In the genomic region with DNA sequence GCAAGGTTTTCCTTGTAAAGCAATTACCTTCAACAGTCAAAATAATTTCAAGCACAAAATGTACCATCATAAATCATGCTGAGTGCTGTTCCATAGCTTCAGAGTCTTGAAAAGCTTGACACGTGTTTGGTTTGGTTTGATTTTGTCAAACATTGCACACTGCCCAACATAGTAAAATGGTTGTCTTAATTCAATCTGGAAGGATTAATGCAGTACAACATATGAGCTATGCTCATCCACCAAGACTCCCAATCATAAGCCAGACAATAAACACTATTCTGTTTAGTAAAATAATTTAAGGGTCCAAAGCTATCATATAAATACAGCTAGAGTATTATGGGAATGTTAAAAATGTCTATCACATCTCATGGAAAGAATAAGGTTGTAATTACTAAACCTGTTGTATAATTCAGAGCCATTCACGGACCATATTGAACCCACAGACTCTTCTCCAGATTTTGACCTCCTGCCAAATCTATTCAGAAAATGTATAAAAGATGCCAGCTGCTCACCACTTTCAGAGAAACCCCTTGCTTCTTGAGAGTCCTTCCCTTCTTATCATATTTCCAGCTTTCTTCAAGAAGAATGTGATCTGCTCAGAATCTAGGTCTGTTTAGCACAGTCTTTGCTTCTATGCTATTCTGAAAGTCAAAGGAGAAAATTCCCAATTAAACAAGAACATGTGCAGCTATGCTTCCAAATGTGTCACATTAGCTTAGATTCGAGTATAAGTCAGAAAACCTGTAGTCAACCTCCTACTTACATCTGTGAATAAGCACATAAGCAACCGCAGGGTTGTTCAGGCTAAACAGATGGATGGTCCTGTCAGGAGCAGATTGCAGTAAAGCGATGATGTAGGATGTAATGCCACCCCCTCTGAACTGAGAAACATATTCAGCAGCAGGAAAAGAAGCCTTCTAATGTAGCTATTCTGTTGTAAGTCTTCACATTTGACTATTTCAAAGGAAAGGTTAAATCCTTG, we compare ENCODE assay signal across 13 mouse cellular contexts.
DNase-seq lines count a peak whose midpoint lies in the region; ATAC-seq and TF ChIP-seq lines count a peak whose summit lies in the region.
"Had no signal": no experiment of that assay in that cellular context is flagged by ENCODE, and none has a peak within 500 bp of the region (broad histone marks: within the 10 kb centered on the region; RNA-seq: fewer than 3 reads in every experiment).

No protein-coding gene starts in this region.

- H3K36me3 ChIP-seq in hindbrain, postnatal 0 days (ENCODE audit: insufficient read depth, low read length), result no peaks in the 10 kb centered on the region
- no peaks in the 10 kb centered on the region for H3K36me3 ChIP-seq in hindbrain, embryonic 14.5 days (replicated peaks; ENCODE audit: control insufficient read depth, insufficient read depth)
- no peaks in the 10 kb centered on the region for H3K36me3 ChIP-seq in thymus, adult 2 months (ENCODE audit: control insufficient read depth, insufficient read depth, low read length)
- no peaks in the 10 kb centered on the region for H3K36me3 ChIP-seq in stomach, postnatal 0 days (ENCODE audit: control insufficient read depth, insufficient read depth, low read length)
- H3K36me3 ChIP-seq: liver, embryonic 13.5 days had no signal

- no peak overlapping the region for H3K4me3 ChIP-seq in hindbrain, postnatal 0 days (ENCODE audit: low read length)
- no peak overlapping the region for H3K4me3 ChIP-seq in hindbrain, embryonic 14.5 days (replicated peaks; ENCODE audit: low read length)
- no peak overlapping the region for H3K4me3 ChIP-seq in thymus, adult 2 months (ENCODE audit: control insufficient read depth, insufficient read depth, low read length)
- H3K4me3 ChIP-seq in stomach, postnatal 0 days (ENCODE audit: low read depth, low read length), result no peak overlapping the region
- H3K4me3 ChIP-seq: liver, embryonic 13.5 days had no signal

- WGBS in hindbrain, postnatal 0 days, result 56% methylated on average over 5 of the region's 5 CpGs
- WGBS in hindbrain, embryonic 14.5 days, result 58% methylated on average over 5 of the region's 5 CpGs
- WGBS in thymus, adult 2 months, result 72% methylated on average over 5 of the region's 5 CpGs
- WGBS in stomach, postnatal 0 days, result 49% methylated on average over 5 of the region's 5 CpGs

- no peak for TF ChIP-seq POLR2A in thymus, adult 2 months (IDR thresholded peaks at IDR 0.05; ENCODE audit: control insufficient read depth, extremely low read depth, insufficient read depth, low read length, poor library complexity)

- no peak for TF ChIP-seq EP300 in stomach, postnatal 0 days (optimal IDR thresholded peaks at IDR 0.05)

- TF ChIP-seq CTCF in hindbrain, postnatal 0 days (IDR thresholded peaks at IDR 0.05; ENCODE audit: low read depth), result no peak
- TF ChIP-seq CTCF in thymus, adult 2 months (IDR thresholded peaks at IDR 0.05; ENCODE audit: borderline replicate concordance, control insufficient read depth, extremely low read depth, insufficient read depth, low read length, poor library complexity), result no peak
- no peak for TF ChIP-seq CTCF in stomach, postnatal 0 days (IDR thresholded peaks at IDR 0.05; ENCODE audit: low read depth)

- H3K4me1 ChIP-seq in hindbrain, postnatal 0 days (ENCODE audit: insufficient read depth, low read length), result no peaks in the 10 kb centered on the region
- H3K4me1 ChIP-seq in hindbrain, embryonic 14.5 days (replicated peaks; ENCODE audit: control insufficient read depth, insufficient read depth, low read length), result no peaks in the 10 kb centered on the region
- no peaks in the 10 kb centered on the region for H3K4me1 ChIP-seq in thymus, adult 2 months (replicated peaks; ENCODE audit: control insufficient read depth, insufficient read depth, low read length)
- no peaks in the 10 kb centered on the region for H3K4me1 ChIP-seq in stomach, postnatal 0 days (replicated peaks; ENCODE audit: control insufficient read depth, insufficient read depth)
- H3K4me1 ChIP-seq: liver, embryonic 13.5 days had no signal

- H3K4me2 ChIP-seq in hindbrain, postnatal 0 days (ENCODE audit: low read depth, low read length), result no peak overlapping the region
- H3K4me2 ChIP-seq in hindbrain, embryonic 14.5 days (replicated peaks), result no peak overlapping the region
- H3K4me2 ChIP-seq in stomach, postnatal 0 days (replicated peaks; ENCODE audit: low read depth), result no peak overlapping the region
- H3K4me2 ChIP-seq: liver, embryonic 13.5 days had no signal

- DNase-seq in hindbrain, postnatal 0 days (ENCODE audit: low spot score), result peak; percentile 63
- no peak for DNase-seq in hindbrain, embryonic 14.5 days (ENCODE audit: low spot score)
- peak; percentile 21 to 59 for DNase-seq in frontal cortex, postnatal 10 days (ENCODE audit: low spot score in 2 of 2)
- peak; percentile 71 for DNase-seq in left cerebral cortex, adult 11 months (ENCODE audit: low spot score)
- peak; percentile 57 for DNase-seq in right cerebral cortex, postnatal 25 days
- DNase-seq in thymus, adult 2 months, result no peak
- no peak for DNase-seq in stomach, postnatal 0 days (ENCODE audit: low spot score)
- DNase-seq in spleen, adult 18-20 months, result no peak
- DNase-seq: embryo, embryonic 11 days; liver, embryonic 13.5 days; lung, postnatal 4 days; thymus, postnatal 4 days had no signal

- H3K9me3 ChIP-seq in hindbrain, postnatal 0 days (ENCODE audit: low read length), result no peaks in the 10 kb centered on the region
- no peaks in the 10 kb centered on the region for H3K9me3 ChIP-seq in hindbrain, embryonic 14.5 days (ENCODE audit: control insufficient read depth, low read length)
- no peaks in the 10 kb centered on the region for H3K9me3 ChIP-seq in stomach, postnatal 0 days (ENCODE audit: control insufficient read depth, low read length)
- H3K9me3 ChIP-seq: liver, embryonic 13.5 days had no signal

- peak; percentile 74; the same call in 1 of the 2 replicates for ATAC-seq in hindbrain, postnatal 0 days
- no peak for ATAC-seq in hindbrain, embryonic 14.5 days (ENCODE audit: low FRiP score)
- no peak for ATAC-seq in stomach, postnatal 0 days (ENCODE audit: low FRiP score, low TSS enrichment)
- ATAC-seq: intestine, postnatal 0 days had no signal

- no peak overlapping the region for H3K9ac ChIP-seq in hindbrain, postnatal 0 days (replicated peaks; ENCODE audit: low read length)
- H3K9ac ChIP-seq in hindbrain, embryonic 14.5 days, result no peak overlapping the region
- H3K9ac ChIP-seq in stomach, postnatal 0 days (ENCODE audit: low read length), result no peak overlapping the region
- H3K9ac ChIP-seq: liver, embryonic 13.5 days had no signal

- H3K27ac ChIP-seq in hindbrain, postnatal 0 days, result no peak overlapping the region
- H3K27ac ChIP-seq in hindbrain, embryonic 14.5 days, result no peak overlapping the region; the same call in 1 of the 2 replicates
- H3K27ac ChIP-seq in thymus, adult 2 months (ENCODE audit: control insufficient read depth, insufficient read depth, low read length), result no peak overlapping the region
- no peak overlapping the region for H3K27ac ChIP-seq in stomach, postnatal 0 days (replicated peaks)
- H3K27ac ChIP-seq: liver, embryonic 13.5 days had no signal

- no peaks in the 10 kb centered on the region for H3K27me3 ChIP-seq in hindbrain, postnatal 0 days (ENCODE audit: insufficient read depth, low read length)
- H3K27me3 ChIP-seq in hindbrain, embryonic 14.5 days (ENCODE audit: control insufficient read depth, insufficient read depth, low read length), result no peaks in the 10 kb centered on the region
- no peaks in the 10 kb centered on the region for H3K27me3 ChIP-seq in thymus, adult 2 months (ENCODE audit: control insufficient read depth, insufficient read depth, low read length)
- no peaks in the 10 kb centered on the region for H3K27me3 ChIP-seq in stomach, postnatal 0 days (ENCODE audit: control insufficient read depth, insufficient read depth, low read length)
- H3K27me3 ChIP-seq: liver, embryonic 13.5 days had no signal

Comparison
In these comparisons a context has a peak if more than half of its experiments do, and no peak if none do; other contexts are left out.
1. DNase-seq: peak in hindbrain, postnatal 0 days (single experiment), frontal cortex, postnatal 10 days (2 of 2), left cerebral cortex, adult 11 months (single experiment) and right cerebral cortex, postnatal 25 days (single experiment); none in hindbrain, embryonic 14.5 days (single experiment), thymus, adult 2 months (single experiment), stomach, postnatal 0 days (single experiment) and spleen, adult 18-20 months (0 of 2).